Comparison of ENCODE assay signal across 8 mouse cellular contexts in the genomic region with DNA sequence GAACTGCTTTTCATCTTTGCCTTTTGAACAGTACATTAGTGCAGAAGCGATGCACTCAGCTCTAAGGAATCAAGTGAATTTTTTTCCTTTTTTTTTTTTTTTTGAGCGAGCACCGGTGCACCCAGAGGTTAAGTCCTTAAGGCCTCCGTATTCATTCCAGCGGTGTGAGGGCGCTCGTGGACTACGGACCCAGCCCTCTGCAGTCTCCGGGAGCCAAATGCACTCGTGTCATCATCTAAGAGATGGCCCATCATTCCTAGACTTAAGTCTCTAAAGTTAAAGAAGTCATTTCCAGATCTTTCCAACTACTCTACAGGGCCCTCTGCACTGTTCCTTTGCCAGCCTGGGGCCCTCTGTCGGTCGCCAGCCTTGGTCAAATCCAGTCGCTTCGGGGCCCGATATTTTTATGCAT. TPM values are rescaled to one million over a fixed set of nuclear protein-coding genes. Genes with fewer than 3 reads are reported as not detected.
A peak's percentile ranks its signal among the peaks of the same experiment; 100 is the strongest.
DNase-seq lines count a peak whose midpoint lies in the region; ATAC-seq and TF ChIP-seq lines count a peak whose summit lies in the region.

No protein-coding gene starts in this region.

- 0 out of 2 replicates have a peak, but pooled peaks cover 10% of the 10 kb centered on the region for H3K27me3 ChIP-seq in heart, embryonic 10.5 days (ENCODE audit: insufficient read depth, poor library complexity, severe bottlenecking)
- H3K27me3 ChIP-seq in lung, postnatal 0 days (replicated peaks; ENCODE audit: insufficient read depth, low read length): no peaks in the 10 kb centered on the region
- H3K27me3 ChIP-seq in stomach, embryonic 15.5 days (replicated peaks): no peaks in the 10 kb centered on the region; the same call in 1 of the 2 replicates

- no peaks in the 10 kb centered on the region for H3K9me3 ChIP-seq in heart, embryonic 10.5 days
- H3K9me3 ChIP-seq in lung, postnatal 0 days (ENCODE audit: low read length): no peaks in the 10 kb centered on the region
- H3K9me3 ChIP-seq in stomach, embryonic 15.5 days: no peaks in the 10 kb centered on the region

- H3K4me1 ChIP-seq in heart, embryonic 10.5 days: no peaks in the 10 kb centered on the region
- H3K4me1 ChIP-seq in lung, postnatal 0 days (ENCODE audit: insufficient read depth, low read depth, low read length): no peaks in the 10 kb centered on the region
- no peaks in the 10 kb centered on the region for H3K4me1 ChIP-seq in stomach, embryonic 15.5 days

- H3K9ac ChIP-seq in lung, postnatal 0 days (replicated peaks; ENCODE audit: low read depth): no peak overlapping the region
- no peak overlapping the region for H3K9ac ChIP-seq in stomach, embryonic 15.5 days

- H3K4me3 ChIP-seq in heart, embryonic 10.5 days: peak overlapping the region; percentile 70
- H3K4me3 ChIP-seq in lung, postnatal 0 days (ENCODE audit: low read depth, low read length): peak overlapping the region; percentile 60
- peak overlapping the region; percentile 59 for H3K4me3 ChIP-seq in stomach, embryonic 15.5 days (replicated peaks)

- ATAC-seq in lung, postnatal 0 days: peak; percentile 26; the same call in 1 of the 2 replicates
- ATAC-seq in stomach, embryonic 15.5 days (ENCODE audit: insufficient read depth, low FRiP score, low read depth): no peak
- ATAC-seq in activated CD4-positive, CD25-positive, alpha-beta regulatory T cell, adult 4 months: no peak

- no peaks in the 10 kb centered on the region for H3K36me3 ChIP-seq in heart, embryonic 10.5 days
- H3K36me3 ChIP-seq in lung, postnatal 0 days (ENCODE audit: insufficient read depth, low read length): no peaks in the 10 kb centered on the region
- H3K36me3 ChIP-seq in stomach, embryonic 15.5 days: no peaks in the 10 kb centered on the region

- WGBS in heart, embryonic 10.5 days: 14% methylated on average over 15 of the region's 15 CpGs
- 16% methylated on average over 15 of the region's 15 CpGs for WGBS in lung, postnatal 0 days
- WGBS in stomach, embryonic 15.5 days: 17% methylated on average over 15 of the region's 15 CpGs

- DNase-seq in right cerebral cortex, postnatal 25 days: peak; percentile 4
- DNase-seq in right cerebral cortex, postnatal 14 days: no peak
- DNase-seq in embryo, embryonic 9.5 days (ENCODE audit: extremely low spot score): peak; percentile 20
- no peak for DNase-seq in heart, embryonic 10.5 days (ENCODE audit: low spot score)
- peak; percentile 55 for DNase-seq in kidney, adult 9 months
- peak; percentile 47 for DNase-seq in lung, postnatal 0 days (ENCODE audit: low spot score)

- peak; percentile 55 for TF ChIP-seq CTCF in lung, postnatal 0 days (IDR thresholded peaks at IDR 0.05)

- peak overlapping the region; percentile 75 for H3K4me2 ChIP-seq in lung, postnatal 0 days (replicated peaks; ENCODE audit: low read depth, low read length)
- H3K4me2 ChIP-seq in stomach, embryonic 15.5 days: peak overlapping the region; percentile 74

- no peak overlapping the region for H3K27ac ChIP-seq in heart, embryonic 10.5 days
- H3K27ac ChIP-seq in lung, postnatal 0 days (ENCODE audit: low read length): no peak overlapping the region
- no peak overlapping the region for H3K27ac ChIP-seq in stomach, embryonic 15.5 days

- no peak for TF ChIP-seq EP300 in lung, postnatal 0 days (IDR thresholded peaks at IDR 0.05)

RNA-seq across cellular contexts. Expression of gene Morc4, which starts 1.2 kb away (rescaled TPM):
- 10.1 and 12.6 TPM in 2 replicates for polyA plus RNA-seq in heart, embryonic 10.5 days (2016; fragmentation: Nextera tagmentation; extraction: Ambion mirVana)
- 5.0 and 6.4 TPM in 2 replicates for polyA plus RNA-seq in lung, postnatal 0 days (2015; fragmentation: Nextera tagmentation; extraction: Ambion mirVana)
- polyA plus RNA-seq in stomach, embryonic 15.5 days (2015; fragmentation: Nextera tagmentation; extraction: Ambion mirVana): 17.5 and 19.6 TPM in 2 replicates
- polyA plus RNA-seq in activated CD4-positive, CD25-positive, alpha-beta regulatory T cell, adult 4 months (2017; shearing (Covaris generic)): under 1 TPM in 1 of 2 experiments, not detected in 1; 0.20 TPM

Comparison
In these comparisons a context has a peak if more than half of its experiments do, and no peak if none do; other contexts are left out.
1. DNase-seq: peak in right cerebral cortex, postnatal 25 days (single experiment), embryo, embryonic 9.5 days (single experiment), kidney, adult 9 months (single experiment) and lung, postnatal 0 days (single experiment); none in right cerebral cortex, postnatal 14 days (single experiment) and heart, embryonic 10.5 days (single experiment).
2. Peak in every context shown above with its lines, with median percentiles within 50 percentile points of each other: H3K4me3 ChIP-seq.